Mouse (Mus musculus) lung, postnatal 36 days (tissue): ENCODE results near the gene Pik3cd.

Experiments
- DNase-seq: peaks from one replicate; pipeline ENCODE4 v3.0.0; 2022; ENCODE audit warnings: mixed read lengths

Gene Pik3cd

GRCm38 (mm10) chr4:149684841-149685623 is 17.3 kb downstream of the Pik3cd start:
- DNase-seq, result no peak

- no peak for DNase-seq
These were observed 18.5 kb downstream of the Pik3cd start for GRCm38 (mm10) chr4:149683875-149684274.

GRCm38 (mm10) chr4:149679056-149679770 is 23.2 kb downstream of the Pik3cd start:
- DNase-seq, result no peak

DNA sequence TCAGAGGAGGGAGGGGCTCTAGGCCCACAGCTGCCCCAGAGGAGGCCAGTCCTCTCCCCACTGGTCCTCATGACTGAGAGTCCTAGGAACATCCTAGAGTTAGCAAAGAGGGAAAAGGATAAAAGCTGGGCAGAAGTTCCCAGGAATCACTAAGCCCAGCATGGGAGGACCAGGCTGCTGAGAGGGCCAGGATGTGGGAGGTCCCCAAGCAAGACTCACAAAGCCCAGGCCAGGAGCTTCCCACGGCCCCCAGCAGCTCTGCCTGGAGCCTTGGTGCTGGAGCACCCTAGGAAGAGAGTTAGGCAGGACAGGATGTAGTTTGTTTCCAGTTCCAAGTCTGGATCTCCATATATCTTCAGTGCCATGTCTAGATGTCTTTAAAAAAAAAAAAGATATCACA is 24.4 kb downstream of the Pik3cd start:
- DNase-seq, result no peak

- DNase-seq, result peak; percentile 86
These were observed 26.8 kb downstream of the Pik3cd start for GRCm38 (mm10) chr4:149675378-149676261.

DNA sequence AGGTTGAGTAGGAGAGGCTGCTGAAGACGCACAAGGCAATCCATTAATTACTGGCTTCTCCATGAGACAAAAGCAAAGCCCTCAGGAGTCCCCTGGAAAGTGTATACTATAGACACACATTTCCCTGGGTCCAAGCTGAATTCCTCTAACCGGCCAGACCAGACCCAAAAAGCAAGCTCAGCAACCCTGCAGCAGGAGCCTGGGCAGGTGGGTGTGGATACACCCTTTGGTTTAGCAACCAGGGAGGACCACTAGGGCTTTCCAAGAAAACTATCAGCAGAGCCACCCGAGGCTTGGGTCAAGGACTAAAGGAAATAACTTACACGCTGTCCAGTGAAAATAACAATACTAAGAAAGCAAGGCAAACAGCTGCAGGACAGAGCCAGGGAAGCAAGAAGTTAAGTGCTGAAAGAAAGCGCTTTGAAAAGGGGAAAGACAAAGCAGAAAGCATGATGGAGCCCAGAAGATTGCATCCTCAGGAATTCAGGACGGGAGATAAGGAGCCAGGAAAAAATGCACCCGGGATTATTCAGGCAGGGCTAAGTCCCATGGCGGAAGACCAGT is 27.5 kb downstream of the Pik3cd start:
- no peak for DNase-seq

GRCm38 (mm10) chr4:149672747-149673146 is 29.6 kb downstream of the Pik3cd start:
- no peak for DNase-seq

- no peak for DNase-seq
These were observed 31.2 kb downstream of the Pik3cd start for GRCm38 (mm10) chr4:149671175-149671574.

- no peak for DNase-seq
These were observed 36.7 kb downstream of the Pik3cd start for GRCm38 (mm10) chr4:149665692-149666090.

DNA sequence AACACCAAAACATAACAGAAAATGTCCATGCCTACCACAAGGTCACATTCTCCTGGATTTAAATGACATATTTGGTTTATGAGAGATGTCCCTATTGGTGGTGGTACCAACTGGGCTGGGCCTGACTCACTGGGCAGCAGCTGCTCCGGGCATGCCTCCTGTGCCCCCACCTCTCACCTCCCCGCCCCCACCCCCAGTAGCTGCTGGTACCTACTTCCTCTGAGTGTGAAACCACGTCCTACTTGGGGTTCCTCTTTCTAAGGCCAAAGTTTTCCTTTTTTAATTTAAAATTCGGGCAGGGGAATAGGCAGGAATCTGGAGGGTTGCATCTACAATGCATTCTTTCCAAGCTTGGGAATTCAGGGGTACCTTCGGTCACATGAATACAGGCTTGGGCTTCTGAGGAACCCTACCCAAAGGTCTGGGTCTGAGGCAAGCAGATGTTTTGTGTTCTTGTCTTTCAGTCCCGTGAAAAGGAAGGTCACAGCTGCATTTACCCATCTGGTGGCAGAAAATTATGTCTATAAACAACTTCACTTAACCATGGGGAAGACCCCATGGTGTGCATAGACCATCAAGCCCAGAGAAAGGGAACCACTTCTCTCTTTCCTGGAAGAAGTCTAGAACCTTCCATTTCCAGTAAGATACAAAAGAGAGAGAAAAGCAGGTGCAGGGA is 37.2 kb downstream of the Pik3cd start:
- DNase-seq, result no peak

- peak; percentile 42 for DNase-seq
These were observed 38.4 kb downstream of the Pik3cd start for GRCm38 (mm10) chr4:149663849-149664503.

DNA sequence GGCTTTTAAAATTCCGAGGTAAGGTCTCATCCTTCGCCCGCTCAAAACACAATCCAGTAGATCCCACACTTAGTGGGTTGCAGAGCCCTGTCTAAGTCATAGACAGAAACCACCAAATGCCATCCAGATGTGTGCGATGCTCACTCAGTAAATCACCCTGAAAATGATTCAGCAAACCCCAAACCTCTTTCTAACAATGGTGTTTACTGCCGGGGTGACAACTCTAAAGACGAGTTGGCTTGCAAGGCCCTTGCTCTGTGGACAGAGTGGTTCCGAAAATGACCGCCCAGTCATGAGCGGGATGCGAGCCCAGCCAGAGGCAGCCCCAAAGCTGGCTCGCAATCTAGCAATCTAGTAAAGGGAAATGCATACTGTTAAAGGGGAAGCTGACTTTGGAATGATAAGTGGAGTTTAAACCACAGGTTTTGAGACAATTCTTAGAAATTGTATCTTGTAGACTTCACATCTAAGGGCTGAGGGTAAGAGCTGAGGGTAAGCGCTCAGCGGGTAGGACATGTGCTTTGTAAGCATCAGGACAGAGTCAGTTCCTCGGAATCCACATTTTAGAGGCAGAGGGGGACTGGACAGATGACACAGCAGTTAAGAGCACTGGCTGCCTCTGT is 40.3 kb downstream of the Pik3cd start:
- no peak for DNase-seq

DNA sequence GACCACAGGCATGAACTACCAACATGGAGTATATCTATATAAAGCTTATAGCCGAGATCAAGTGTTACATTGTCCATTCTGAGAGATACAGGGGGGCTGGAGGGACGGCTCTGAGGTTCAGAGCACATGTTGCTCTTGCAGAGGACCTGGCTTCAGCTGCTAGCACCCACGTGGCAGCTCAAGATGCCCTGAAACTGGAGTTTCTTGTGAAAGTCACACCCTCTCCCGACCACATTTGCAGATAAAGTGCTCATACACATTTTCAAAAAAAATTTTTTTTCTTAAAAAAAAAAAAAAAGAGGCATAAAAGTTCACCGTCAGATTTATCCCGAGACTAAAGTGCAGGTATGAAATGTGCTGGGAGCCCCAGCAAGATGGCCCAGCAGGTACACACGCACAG is 41.8 kb downstream of the Pik3cd start:
- DNase-seq, result no peak

GRCm38 (mm10) chr4:149659495-149660116 is 42.8 kb downstream of the Pik3cd start:
- DNase-seq, result no peak

DNA sequence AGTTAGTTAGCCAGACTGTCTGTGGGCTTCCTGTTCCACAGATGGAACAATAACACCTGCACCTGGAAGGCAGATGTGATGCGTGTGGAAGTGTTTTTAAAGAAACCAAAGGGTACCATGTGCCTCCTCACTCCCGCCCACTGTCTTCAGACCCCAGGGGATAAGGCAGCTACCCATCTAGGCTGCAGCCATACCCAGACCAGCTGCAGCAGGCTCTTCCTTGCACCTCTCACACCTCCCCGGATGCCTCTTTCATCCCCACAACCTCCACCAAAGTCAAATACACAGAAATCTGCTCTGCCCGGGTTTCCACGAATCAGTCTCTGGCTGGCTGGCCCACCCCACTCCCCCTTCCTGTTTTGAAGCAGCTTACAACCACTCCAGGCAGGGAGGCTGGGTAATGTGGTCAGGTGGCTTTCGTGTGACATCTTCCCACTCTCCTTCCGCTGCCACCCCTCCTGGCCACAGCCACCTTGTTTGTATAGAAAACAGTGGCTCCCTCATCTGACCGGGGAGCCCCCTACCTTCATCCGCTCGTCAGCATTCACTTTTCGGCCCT is 44.4 kb downstream of the Pik3cd start:
- peak; percentile 74 for DNase-seq

GRCm38 (mm10) chr4:149654232-149654631 is 48.1 kb downstream of the Pik3cd start:
- peak; percentile 67 for DNase-seq

DNA sequence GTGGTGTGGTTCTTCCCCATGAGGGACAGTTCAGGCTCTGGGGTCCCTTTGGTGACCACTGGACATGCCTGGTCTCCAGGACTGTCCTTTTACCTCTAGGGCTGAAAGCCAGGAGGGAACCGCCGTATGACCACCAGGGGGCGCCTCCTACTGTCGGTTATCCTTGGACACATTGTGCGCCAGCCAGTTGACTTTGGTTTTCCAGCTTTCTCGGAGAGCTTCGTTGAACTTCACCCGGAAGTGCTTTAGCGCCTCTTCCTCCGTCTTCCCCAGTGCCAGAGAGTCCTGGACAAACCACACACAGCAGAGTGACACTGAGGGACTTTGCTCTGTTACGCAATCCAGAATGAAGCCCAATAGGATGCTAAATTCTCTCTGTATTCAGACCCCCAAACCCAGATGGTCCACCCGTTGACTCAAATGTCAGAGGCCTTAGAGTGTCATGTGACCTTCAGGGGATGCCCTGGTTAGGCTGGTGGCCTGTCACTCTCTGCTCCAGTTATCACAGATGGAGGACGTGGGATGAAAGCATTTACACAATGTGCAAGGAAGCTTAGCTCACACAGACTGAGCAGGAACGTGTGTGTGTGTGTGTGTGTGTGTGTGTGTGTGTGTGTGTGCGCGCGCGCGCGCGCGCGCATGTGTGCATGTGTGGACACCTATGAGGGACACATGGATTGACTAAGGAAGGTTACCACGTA is 51.7 kb downstream of the Pik3cd start:
- peak; percentile 86 for DNase-seq

DNA sequence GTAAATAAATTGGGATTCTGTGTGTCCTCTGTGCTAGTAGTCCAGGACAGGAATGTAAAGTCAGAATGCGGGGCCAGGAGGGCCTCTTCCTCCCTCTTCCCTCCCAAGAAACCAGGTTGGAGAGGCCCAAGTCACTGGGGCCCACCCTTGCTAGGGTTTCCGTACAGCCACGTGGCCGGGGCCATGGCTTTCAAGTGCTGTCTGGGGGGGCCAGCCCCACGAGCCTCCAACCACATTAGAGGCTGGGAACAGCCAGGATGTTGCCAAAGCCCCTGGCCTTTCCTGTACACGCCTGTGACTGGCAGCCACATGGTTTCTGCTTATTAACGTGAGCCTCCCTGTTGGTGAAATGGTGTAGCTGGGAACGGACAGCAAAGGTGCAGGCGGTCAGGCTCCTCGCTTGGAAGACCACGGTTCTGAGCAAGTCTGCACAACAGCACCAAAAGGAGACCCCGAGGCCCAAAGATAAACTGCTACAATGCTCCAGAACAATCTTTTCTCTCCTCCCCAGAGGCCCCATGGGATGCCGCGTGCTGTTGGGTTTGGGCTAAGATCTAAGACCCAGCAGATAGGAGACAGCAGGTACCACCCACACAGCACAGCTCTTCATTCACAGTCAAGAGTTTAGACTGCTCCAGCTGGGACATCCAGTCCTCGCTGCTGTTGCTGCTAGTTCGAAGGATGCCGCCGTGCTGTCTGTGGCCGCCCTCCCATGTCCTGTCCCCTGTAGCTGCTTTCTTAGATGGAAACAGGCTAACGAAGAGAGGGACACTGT is 54.2 kb downstream of the Pik3cd start:
- no peak for DNase-seq

- no peak for DNase-seq
These were observed 56.6 kb downstream of the Pik3cd start for GRCm38 (mm10) chr4:149645761-149646160.
